Comparison of ENCODE assay signal across 15 mouse cellular contexts in genomic region chr16:30672776-30673550, GRCm38 (mm10).
DNase-seq lines count a peak whose midpoint lies in the region; ATAC-seq lines count a peak whose summit lies in the region.
"Had no signal": no experiment of that assay in that cellular context is flagged by ENCODE, and none has a peak within 500 bp of the region (broad histone marks: within the 10 kb centered on the region; RNA-seq: fewer than 3 reads in every experiment).

No protein-coding gene starts in this region.

- no peak for DNase-seq in frontal cortex, postnatal 10 days (ENCODE audit: low spot score in 2 of 2)
- DNase-seq in thymus, adult 18-20 months, result peak; percentile 23 to 38
- peak; percentile 75 for DNase-seq in thymus, postnatal 4 days
- no peak for DNase-seq in embryo, embryonic 11 days
- DNase-seq: heart, adult 18-20 months; heart, postnatal 36 days; kidney, adult 9 months; kidney, postnatal 25 days; liver had no signal

- peaks cover 50% of the 10 kb centered on the region for H3K4me1 ChIP-seq in megakaryocyte, embryonic 14.5 days
- H3K4me1 ChIP-seq: midbrain, embryonic 12.5 days had no signal

- peak overlapping the region; percentile 77 for H3K4me3 ChIP-seq in megakaryocyte, embryonic 14.5 days (replicated peaks)
- H3K4me3 ChIP-seq: gastrocnemius, adult 2 months; left cerebral cortex, adult 2 months; midbrain, embryonic 12.5 days had no signal

- no peaks in the 10 kb centered on the region for H3K36me3 ChIP-seq in megakaryocyte, embryonic 14.5 days (replicated peaks; ENCODE audit: low read length)
- H3K36me3 ChIP-seq: midbrain, embryonic 12.5 days had no signal

- H3K9me3 ChIP-seq in megakaryocyte, embryonic 14.5 days, result no peaks in the 10 kb centered on the region
- H3K9me3 ChIP-seq: midbrain, embryonic 12.5 days had no signal

- H3K27me3 ChIP-seq in megakaryocyte, embryonic 14.5 days (replicated peaks), result peaks cover 33% of the 10 kb centered on the region
- H3K27me3 ChIP-seq: midbrain, embryonic 12.5 days had no signal

- ATAC-seq in frontal cortex, adult (ENCODE audit: low TSS enrichment), result peak; percentile 83
- no peak for ATAC-seq in megakaryocyte, adult 5-6 weeks (ENCODE audit: poor library complexity, severe bottlenecking)

Comparison
In these comparisons a context has a peak if more than half of its experiments do, and no peak if none do; other contexts are left out.
1. DNase-seq: peak in thymus, adult 18-20 months (2 of 2) and thymus, postnatal 4 days (single experiment); none in frontal cortex, postnatal 10 days (0 of 2) and embryo, embryonic 11 days (single experiment).